Mouse (Mus musculus) heart, embryonic 15.5 days (tissue): ENCODE data around the gene Magi1. TPM values are rescaled to one million over a fixed set of nuclear protein-coding genes. Genes with fewer than 3 reads are reported as not detected.

ENCODE experiments used
- ATAC-seq: fragments of 200-750 bp; cut with Nextera tagmentation; replicated peaks from 2 replicates; pipeline ENCODE4 v1.8.0; 2017; ENCODE audit warnings: low read depth, moderate TSS enrichment; ENCODE audit not compliant: insufficient number of reproducible peaks, insufficient read depth, low FRiP score
- H3K27ac ChIP-seq: fragments of 300-500 bp; sonication (generic); 2 replicates; pipeline ENCODE4 v1.5.1; 2015; ENCODE audit warnings: mild to moderate bottlenecking, inconsistent platforms
- H3K27me3 ChIP-seq: fragments of 300-500 bp; sonication (generic); 2 replicates; pipeline ENCODE4 v1.6.1; 2015; ENCODE audit warnings: inconsistent platforms
- H3K36me3 ChIP-seq: fragments of 300-500 bp; sonication (generic); 2 replicates; pipeline ENCODE4 v1.6.1; 2015; ENCODE audit warnings: mild to moderate bottlenecking, inconsistent platforms
- H3K4me1 ChIP-seq: fragments of 300-500 bp; sonication (generic); replicated peaks from 2 replicates; pipeline ENCODE4 v1.6.1; 2015; ENCODE audit warnings: inconsistent platforms
- H3K4me2 ChIP-seq: fragments of 300-500 bp; sonication (generic); 2 replicates; pipeline ENCODE4 v1.6.1; 2015; ENCODE audit warnings: inconsistent platforms, mild to moderate bottlenecking, moderate library complexity
- H3K4me3 ChIP-seq: fragments of 300-500 bp; sonication (generic); 2 replicates; pipeline ENCODE4 v1.5.1; 2015; ENCODE audit warnings: mild to moderate bottlenecking, inconsistent platforms
- H3K9ac ChIP-seq: fragments of 300-500 bp; sonication (generic); 2 replicates; pipeline ENCODE4 v1.6.1; 2015; ENCODE audit warnings: mild to moderate bottlenecking, inconsistent platforms
- H3K9me3 ChIP-seq: fragments of 300-500 bp; sonication (generic); replicated peaks from 2 replicates; pipeline ENCODE4 v1.6.1; 2016; ENCODE audit warnings: inconsistent platforms
- WGBS: fragments of 180-500 bp; shearing (Covaris S2); methylation state at CpG from one replicate; pipeline ENCODE4 v1.1.7; 2015; ENCODE audit warnings: mixed read lengths; 5-methylcytosine and 5-hydroxymethylcytosine counted together
- polyA plus RNA-seq: library from polyadenylated mRNA; unstranded; fragments of >200 nt; fragmentation: Nextera tagmentation; extraction: Ambion mirVana; gene quantifications from 2 replicates; pipeline ENCODE4 v1.2.1, GENCODE M21; 2015

Gene Magi1
- polyA plus RNA-seq, 1 experiment from 2014 or later = 7.5 TPM

DNA sequence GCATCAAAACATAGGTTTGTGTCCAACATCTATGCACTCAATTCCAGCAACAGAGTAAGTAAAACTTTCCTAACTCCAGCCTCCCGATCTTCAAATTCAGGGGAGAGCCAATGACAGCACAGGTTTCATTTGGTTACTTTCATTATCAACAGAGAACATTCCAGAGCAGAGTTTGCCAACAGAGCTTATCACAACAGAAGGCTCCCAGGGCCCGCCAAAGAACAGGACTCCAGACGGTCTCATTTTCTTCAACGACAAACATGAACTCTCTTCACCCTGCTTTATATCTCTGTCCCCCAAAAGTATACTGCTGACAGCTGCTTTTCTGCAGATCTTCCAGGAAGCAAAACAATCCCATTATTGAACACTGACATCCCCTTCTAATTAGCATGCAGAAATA, 481.3 kb downstream of the Magi1 start:
- Histone ChIP-seq H3K4me1 (peaks cover 12% of the 10 kb centered on the region), H3K27ac (peak overlapping the region; percentile 51), H3K9ac (no peak overlapping the region), H3K36me3 (no peaks in the 10 kb centered on the region), H3K4me3 (no peak overlapping the region), H3K9me3 (no peaks in the 10 kb centered on the region), H3K4me2 (peak overlapping the region; percentile 35), H3K27me3 (no peaks in the 10 kb centered on the region)
- ATAC-seq = no peak
- 12% methylated on average over 4 of the region's 4 CpGs for WGBS

DNA sequence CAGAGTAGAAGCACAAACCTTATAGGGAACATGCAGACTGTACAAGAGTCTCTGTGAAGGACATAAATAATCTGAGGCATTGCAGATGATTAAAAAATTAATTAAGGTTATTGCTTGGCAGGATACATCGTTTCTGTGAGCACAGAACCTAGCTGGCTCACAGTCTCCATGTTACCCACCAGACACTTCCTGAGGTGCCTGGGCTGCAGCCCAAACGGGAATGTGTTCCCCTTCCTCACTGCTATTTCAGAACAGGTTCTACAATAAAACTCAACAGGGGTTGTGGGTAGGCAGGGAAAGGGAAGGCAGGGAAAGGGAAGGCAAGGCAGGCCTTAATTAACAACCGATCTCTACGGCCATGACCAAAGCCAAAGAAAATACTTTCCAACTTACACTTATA, 483.3 kb downstream of the Magi1 start:
- Histone ChIP-seq H3K27ac (no peak overlapping the region), H3K27me3 (no peaks in the 10 kb centered on the region), H3K4me1 (peaks cover 12% of the 10 kb centered on the region), H3K9ac (no peak overlapping the region), H3K36me3 (no peaks in the 10 kb centered on the region), H3K4me3 (no peak overlapping the region), H3K9me3 (no peaks in the 10 kb centered on the region), H3K4me2 (no peak overlapping the region)
- ATAC-seq = no peak
- WGBS = 69% methylated on average over 4 of the region's 4 CpGs

DNA sequence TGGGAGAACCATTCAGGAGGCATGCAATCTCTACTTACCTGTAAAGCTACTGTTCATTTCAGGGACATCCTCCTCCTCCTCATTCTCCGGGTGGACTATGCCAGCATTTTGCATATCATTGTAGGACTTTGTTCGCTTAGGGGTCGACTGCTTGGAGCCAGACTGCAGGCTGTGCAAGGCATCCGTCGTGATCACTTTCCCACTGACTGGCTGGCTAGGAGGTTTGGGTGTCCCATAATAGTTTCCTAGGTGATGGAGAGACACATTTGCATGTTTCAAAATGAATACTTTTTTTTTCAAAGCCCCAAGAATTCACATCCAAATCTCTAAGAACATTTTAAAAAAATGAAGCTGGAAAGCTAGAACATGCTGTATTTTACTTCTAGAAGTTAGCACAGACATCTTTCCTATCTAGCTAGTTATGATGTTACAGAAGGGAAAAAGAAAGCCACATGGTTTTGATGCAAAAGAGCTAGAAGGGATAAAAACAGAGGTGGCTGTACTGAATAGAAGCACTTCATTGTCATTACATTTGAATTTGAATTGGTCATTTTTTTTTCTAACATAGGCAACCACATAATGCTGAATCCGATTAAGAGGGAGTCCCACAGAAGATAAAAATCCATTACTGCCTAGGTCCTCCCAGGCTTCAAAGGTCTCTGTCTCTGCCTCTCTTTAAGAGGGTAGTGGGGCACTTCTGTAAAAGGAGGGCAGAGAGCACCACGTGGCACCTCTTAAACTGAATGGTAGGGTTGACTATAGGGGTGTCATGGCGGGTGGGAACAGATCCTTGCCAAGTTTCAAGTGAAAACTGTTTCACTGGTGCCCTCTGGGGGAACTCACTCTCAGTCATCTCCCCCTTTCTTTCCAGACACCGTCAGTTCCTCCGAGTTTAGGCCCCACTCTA, 491.2 kb downstream of the Magi1 start:
- no peaks in the 10 kb centered on the region for H3K27me3 ChIP-seq
- H3K4me3 ChIP-seq = no peak overlapping the region
- ATAC-seq = no peak
- H3K36me3 ChIP-seq = no peaks in the 10 kb centered on the region
- H3K4me1 ChIP-seq = no peaks in the 10 kb centered on the region
- no peak overlapping the region for H3K27ac ChIP-seq
- H3K9me3 ChIP-seq = no peaks in the 10 kb centered on the region
- no peak overlapping the region for H3K4me2 ChIP-seq
- 82% methylated on average over 10 of the region's 10 CpGs for WGBS
- no peak overlapping the region for H3K9ac ChIP-seq

DNA sequence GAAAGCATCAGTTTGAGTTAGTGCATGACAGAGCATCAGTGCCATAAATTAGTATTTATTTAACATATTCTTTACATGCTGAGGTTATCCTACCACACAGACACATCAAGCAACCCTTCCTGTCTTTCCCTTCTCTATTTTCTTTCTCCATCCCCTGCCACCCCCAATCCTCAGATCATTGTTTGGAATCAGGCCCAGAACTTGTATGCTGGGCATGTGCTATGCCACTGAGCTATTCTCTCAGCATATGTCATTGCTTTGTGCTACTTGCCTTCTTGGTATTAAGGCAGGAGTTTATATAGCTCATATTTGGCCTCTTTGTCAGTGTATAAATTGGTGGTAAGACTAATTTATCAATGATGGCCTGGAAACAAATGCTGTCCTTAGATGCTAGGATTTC, 494.0 kb downstream of the Magi1 start:
- H3K4me2 ChIP-seq = no peak overlapping the region
- H3K9me3 ChIP-seq = no peaks in the 10 kb centered on the region
- no peak overlapping the region for H3K27ac ChIP-seq
- no peaks in the 10 kb centered on the region; the same call in 1 of the 2 replicates for H3K4me1 ChIP-seq
- no peak overlapping the region for H3K9ac ChIP-seq
- H3K36me3 ChIP-seq = no peaks in the 10 kb centered on the region
- no peak for ATAC-seq
- no peaks in the 10 kb centered on the region for H3K27me3 ChIP-seq
- H3K4me3 ChIP-seq = no peak overlapping the region

DNA sequence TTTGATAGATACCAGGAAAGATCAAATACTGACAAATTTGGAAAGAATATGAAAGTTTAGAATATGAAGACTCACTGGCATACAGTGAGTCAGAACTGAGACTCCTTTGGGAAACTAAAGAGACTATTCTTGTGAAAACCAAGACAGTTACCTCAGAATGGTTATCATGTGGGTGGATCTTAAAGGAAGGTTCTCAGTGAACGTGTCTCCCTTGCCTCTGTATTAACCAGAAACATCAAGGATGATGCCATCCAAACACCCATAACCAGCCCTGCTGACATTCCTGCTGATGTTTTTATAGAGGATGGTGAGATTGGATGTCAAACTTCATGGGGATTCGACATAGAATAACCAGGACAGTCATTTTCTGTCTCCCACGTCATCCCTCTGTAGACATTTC, 496.7 kb downstream of the Magi1 start:
- Histone ChIP-seq H3K9me3 (no peaks in the 10 kb centered on the region), H3K4me1 (no peaks in the 10 kb centered on the region; the same call in 1 of the 2 replicates), H3K9ac (no peak overlapping the region), H3K27me3 (no peaks in the 10 kb centered on the region), H3K4me3 (no peak overlapping the region), H3K4me2 (no peak overlapping the region), H3K27ac (no peak overlapping the region), H3K36me3 (no peaks in the 10 kb centered on the region)
- WGBS = 81% methylated on average over 3 of the region's 3 CpGs
- ATAC-seq = no peak

DNA sequence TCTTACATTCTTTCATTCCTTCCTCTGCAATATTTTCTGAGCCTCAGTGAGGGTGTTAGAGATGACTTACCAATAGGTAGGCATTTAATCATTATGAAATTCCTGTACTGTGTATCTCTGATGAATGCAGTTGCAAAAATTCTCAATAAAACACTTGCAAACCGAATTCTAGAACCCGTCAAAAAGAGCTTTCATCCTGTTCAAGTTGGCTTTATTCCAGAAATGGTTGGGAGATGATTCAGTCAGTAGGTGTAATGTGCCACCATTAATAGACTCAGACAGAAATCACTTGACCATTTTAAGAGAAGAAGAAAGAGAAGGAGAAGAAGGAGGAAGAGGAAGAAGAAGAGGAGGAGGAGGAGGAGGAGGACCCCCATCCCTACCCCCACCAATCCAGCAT, 497.5 kb downstream of the Magi1 start:
- Histone ChIP-seq H3K27me3 (no peaks in the 10 kb centered on the region), H3K27ac (no peak overlapping the region), H3K9me3 (no peaks in the 10 kb centered on the region), H3K4me3 (no peak overlapping the region), H3K36me3 (no peaks in the 10 kb centered on the region), H3K9ac (no peak overlapping the region), H3K4me2 (no peak overlapping the region), H3K4me1 (no peaks in the 10 kb centered on the region; the same call in 1 of the 2 replicates)
- 42% methylated on average over 2 of the region's 2 CpGs for WGBS
- ATAC-seq = no peak

DNA sequence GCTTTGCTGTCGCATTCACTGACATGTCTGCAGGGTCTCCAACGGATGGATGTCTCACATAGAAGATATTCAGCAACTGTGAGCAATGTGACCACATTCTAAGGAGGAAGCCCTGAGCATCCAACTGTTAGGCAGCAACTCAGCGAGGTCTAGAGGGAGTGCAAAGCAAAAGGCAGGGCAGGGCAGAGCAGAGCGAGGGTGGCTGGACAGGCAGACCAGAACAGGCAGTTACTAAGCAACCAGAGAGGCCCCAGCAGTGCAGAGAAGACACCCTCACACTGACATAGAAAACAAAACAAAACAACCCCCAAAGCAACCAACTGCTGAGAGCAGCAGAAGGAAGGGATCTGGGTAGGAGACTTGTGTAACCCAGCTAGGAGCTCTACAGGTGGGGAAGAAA, 512.6 kb downstream of the Magi1 start:
- Histone ChIP-seq H3K4me3 (no peak overlapping the region), H3K4me1 (no peaks in the 10 kb centered on the region), H3K27me3 (no peaks in the 10 kb centered on the region), H3K27ac (no peak overlapping the region), H3K9ac (no peak overlapping the region), H3K9me3 (no peaks in the 10 kb centered on the region), H3K4me2 (no peak overlapping the region), H3K36me3 (peaks cover 3% of the 10 kb centered on the region; the same call in 1 of the 2 replicates)
- no peak for ATAC-seq
- 63% methylated on average over 4 of the region's 4 CpGs for WGBS

DNA sequence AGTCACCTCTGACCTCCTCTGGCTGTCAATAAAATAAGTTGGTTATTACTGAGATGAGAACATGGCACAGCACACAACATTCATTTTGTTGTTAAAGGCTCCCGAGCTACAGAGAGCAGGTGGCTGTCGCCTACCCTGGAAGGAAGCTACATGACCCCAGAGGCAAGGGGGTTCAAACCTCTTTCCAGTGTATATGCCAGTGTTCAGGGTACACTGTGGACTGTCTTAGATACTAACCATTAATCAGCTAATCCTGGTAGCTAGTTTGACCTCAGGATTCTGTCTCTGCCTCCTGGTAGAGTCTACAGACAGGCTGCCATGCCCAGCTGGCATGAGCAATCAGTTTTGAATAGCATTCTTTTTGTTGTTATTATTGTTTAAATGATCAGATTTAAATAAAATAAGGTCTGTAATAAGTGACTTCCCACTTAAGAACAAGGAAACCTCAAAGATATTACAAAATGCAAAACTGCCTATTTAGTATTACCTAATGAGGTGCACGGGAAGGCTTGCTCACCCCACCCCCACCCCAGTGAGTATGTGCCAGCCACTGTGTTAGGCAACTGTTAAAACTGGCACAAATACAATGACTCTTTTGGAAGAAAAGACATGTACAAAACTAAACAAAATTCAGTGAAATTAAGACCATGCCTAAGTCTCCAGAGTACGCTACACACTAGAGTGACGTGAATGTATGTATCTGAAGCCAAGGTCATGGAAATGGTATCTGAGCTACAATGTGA, 513.3 kb downstream of the Magi1 start:
- H3K4me1 ChIP-seq = no peaks in the 10 kb centered on the region
- H3K4me2 ChIP-seq = no peak overlapping the region
- ATAC-seq = no peak
- H3K9me3 ChIP-seq = no peaks in the 10 kb centered on the region
- no peaks in the 10 kb centered on the region for H3K27me3 ChIP-seq
- H3K4me3 ChIP-seq = no peak overlapping the region
- no peak overlapping the region for H3K9ac ChIP-seq
- H3K36me3 ChIP-seq = peaks cover 3% of the 10 kb centered on the region; the same call in 1 of the 2 replicates
- H3K27ac ChIP-seq = no peak overlapping the region
- WGBS = 90% methylated on average over 5 of the region's 5 CpGs

DNA sequence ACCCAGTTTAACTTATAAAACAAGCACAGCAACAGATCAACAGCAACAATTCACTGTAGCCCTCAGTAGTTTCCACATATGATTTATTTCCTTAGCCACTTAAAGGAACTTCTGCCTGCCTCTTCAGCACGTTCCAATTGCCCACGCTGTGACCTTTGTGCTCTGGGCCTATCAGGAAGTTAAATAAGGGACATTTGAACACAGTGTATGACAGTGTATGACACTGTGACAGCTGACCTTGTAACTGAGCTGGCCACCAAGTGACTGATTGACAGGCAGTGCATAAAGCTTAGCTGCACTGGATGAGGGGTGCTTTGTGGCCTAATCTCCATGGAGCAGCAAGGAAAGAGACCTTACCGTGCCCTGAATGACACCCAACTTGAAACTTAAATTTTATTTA, 525.6 kb downstream of the Magi1 start:
- H3K36me3 ChIP-seq = no peaks in the 10 kb centered on the region
- 56% methylated on average over 3 of the region's 3 CpGs for WGBS
- ATAC-seq = no peak
- no peaks in the 10 kb centered on the region for H3K9me3 ChIP-seq
- H3K9ac ChIP-seq = no peak overlapping the region
- H3K27me3 ChIP-seq = no peaks in the 10 kb centered on the region
- H3K4me2 ChIP-seq = no peak overlapping the region
- H3K27ac ChIP-seq = peak overlapping the region; percentile 48; the same call in 1 of the 2 replicates
- 0 out of 2 replicates have a peak, but pooled peaks cover 4% of the 10 kb centered on the region for H3K4me1 ChIP-seq
- no peak overlapping the region for H3K4me3 ChIP-seq

DNA sequence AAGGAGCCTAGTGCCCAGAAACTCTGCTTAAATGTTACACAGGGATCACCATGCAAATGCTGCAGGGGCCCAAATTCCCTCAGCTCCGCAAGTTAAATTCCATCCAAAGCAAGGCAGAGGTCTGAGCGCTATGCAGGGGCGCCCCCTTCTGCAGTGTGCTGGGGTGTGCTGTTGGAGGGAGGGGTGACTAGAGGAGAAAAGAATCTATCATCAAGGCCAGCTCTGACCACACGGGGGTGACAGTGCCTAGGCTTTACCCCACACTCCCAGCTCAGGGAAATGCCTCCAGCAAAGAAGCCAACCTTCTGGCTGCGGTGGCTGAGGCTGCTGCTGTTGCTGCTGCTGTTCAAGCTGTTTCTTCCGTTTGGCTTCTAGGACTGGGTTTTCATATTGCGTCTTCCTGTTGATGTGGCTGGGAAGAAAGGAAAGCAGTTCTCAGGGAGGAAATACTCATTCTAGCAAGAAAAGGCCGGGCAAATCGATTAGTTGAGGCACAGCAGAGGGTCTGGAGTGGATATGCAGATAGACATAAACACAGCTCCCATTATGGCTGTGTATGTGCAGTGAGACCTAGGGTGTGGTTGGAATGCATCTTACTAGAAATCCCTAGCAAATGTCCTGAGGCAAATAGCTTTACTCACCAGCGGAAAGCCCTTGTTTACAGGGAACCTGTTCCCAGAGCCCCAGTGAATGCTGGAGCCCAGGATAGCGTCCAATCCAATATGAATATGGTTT, 526.2 kb downstream of the Magi1 start:
- H3K4me1 ChIP-seq = 0 out of 2 replicates have a peak, but pooled peaks cover 4% of the 10 kb centered on the region
- ATAC-seq = peak; percentile 92
- WGBS = 35% methylated on average over 11 of the region's 11 CpGs
- H3K36me3 ChIP-seq = no peaks in the 10 kb centered on the region
- no peaks in the 10 kb centered on the region for H3K9me3 ChIP-seq
- peak overlapping the region; percentile 48; the same call in 1 of the 2 replicates for H3K27ac ChIP-seq
- H3K4me2 ChIP-seq = peak overlapping the region; percentile 27; the same call in 1 of the 2 replicates
- no peak overlapping the region for H3K9ac ChIP-seq
- H3K4me3 ChIP-seq = no peak overlapping the region
- H3K27me3 ChIP-seq = no peaks in the 10 kb centered on the region

DNA sequence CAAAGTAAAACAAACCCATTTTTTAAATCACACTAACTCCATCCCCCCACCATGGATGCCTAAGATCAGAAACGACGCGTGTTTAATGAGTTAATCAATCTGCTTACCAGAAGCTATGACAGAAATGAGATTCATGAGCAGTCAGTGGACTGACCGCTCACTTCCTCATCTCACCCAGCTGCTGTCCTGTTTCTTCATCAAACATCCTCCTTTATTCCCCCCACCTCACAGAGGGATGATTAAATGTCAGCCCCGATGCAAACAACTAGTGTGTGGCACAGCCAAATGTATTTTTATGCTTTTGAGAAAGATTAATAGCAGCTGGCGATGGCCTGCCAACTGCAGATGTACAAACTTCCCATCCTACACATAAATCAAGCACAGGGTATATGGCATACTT, 540.6 kb downstream of the Magi1 start:
- no peaks in the 10 kb centered on the region for H3K27me3 ChIP-seq
- no peaks in the 10 kb centered on the region for H3K36me3 ChIP-seq
- H3K9ac ChIP-seq = no peak overlapping the region
- WGBS = 80% methylated on average over 6 of the region's 6 CpGs
- peaks cover 8% of the 10 kb centered on the region for H3K4me1 ChIP-seq
- no peak overlapping the region for H3K4me3 ChIP-seq
- no peak for ATAC-seq
- H3K9me3 ChIP-seq = no peaks in the 10 kb centered on the region
- H3K4me2 ChIP-seq = no peak overlapping the region
- no peak overlapping the region for H3K27ac ChIP-seq
